Mouse (Mus musculus) gastrocnemius, postnatal 25 days (tissue): ENCODE results near the gene Scai. TPM values are rescaled to one million over a fixed set of nuclear protein-coding genes. Genes with fewer than 3 reads are reported as not detected.
"Not testable (repeated sequence)": the region's sequence is repeated elsewhere in the genome, so short reads cannot be mapped to it uniquely, and the experiment has no call there.

Experiments
- DNase-seq: peaks from one replicate; pipeline ENCODE4 v3.0.0; 2022
- total RNA-seq, 2 experiments: library from RNA; stranded (reverse); gene quantifications; 1 replicate in 1 of 2; 2 replicates in 1 of 2; pipeline ENCODE4 v1.2.3; 2021

Scai gene
- total RNA-seq, 2 experiments from 2014 or later = 1.8 to 2.9 TPM

- DNase-seq = no peak
Observed at GRCm38 (mm10) chr2:39129526-39130326, 60.8 kb downstream of the Scai start.

GRCm38 (mm10) chr2:39124167-39124566 is 66.4 kb downstream of the Scai start:
- DNase-seq = no peak

- no peak for DNase-seq
Observed at GRCm38 (mm10) chr2:39121137-39121536, 69.4 kb downstream of the Scai start.

- no peak for DNase-seq
Observed at GRCm38 (mm10) chr2:39116583-39116982, 74.0 kb downstream of the Scai start.

GRCm38 (mm10) chr2:39114093-39114492 is 76.4 kb downstream of the Scai start:
- no peak for DNase-seq

- DNase-seq = no peak
Observed at GRCm38 (mm10) chr2:39110514-39110913, 80.0 kb downstream of the Scai start.

- not testable (repeated sequence) for DNase-seq
Observed at GRCm38 (mm10) chr2:39109712-39110111, 80.8 kb downstream of the Scai start.

- not testable (repeated sequence) for DNase-seq
Observed at GRCm38 (mm10) chr2:39099951-39100350, 90.6 kb downstream of the Scai start.

GRCm38 (mm10) chr2:39097993-39098392 is 92.5 kb downstream of the Scai start:
- no peak for DNase-seq

- DNase-seq = no peak
Observed at GRCm38 (mm10) chr2:39091966-39092365, 98.6 kb downstream of the Scai start.

- DNase-seq = no peak
Observed at GRCm38 (mm10) chr2:39082706-39083105, 107.8 kb downstream of the Scai start.

- no peak for DNase-seq
Observed at GRCm38 (mm10) chr2:39070666-39071065, 119.9 kb downstream of the Scai start.

- no peak for DNase-seq
Observed at GRCm38 (mm10) chr2:39069096-39069495, 121.4 kb downstream of the Scai start.

- peak; percentile 91 for DNase-seq
Observed at GRCm38 (mm10) chr2:39065400-39065987, 125.0 kb downstream of the Scai start, which contains the start of gene Golga1. Gene Golga1 (minus strand): TSS chr2:39065541.

GRCm38 (mm10) chr2:39064687-39065399 is 125.7 kb downstream of the Scai start:
- DNase-seq = no peak

- no peak for DNase-seq
Observed at GRCm38 (mm10) chr2:39048515-39048914, 142.0 kb downstream of the Scai start.

- DNase-seq = no peak
Observed at GRCm38 (mm10) chr2:39040215-39040614, 150.3 kb downstream of the Scai start.

- no peak for DNase-seq
Observed at GRCm38 (mm10) chr2:39031611-39032010, 158.9 kb downstream of the Scai start.

GRCm38 (mm10) chr2:39020004-39020403 is 170.5 kb downstream of the Scai start:
- no peak for DNase-seq

- DNase-seq = no peak
Observed at GRCm38 (mm10) chr2:39016581-39016980, 174.0 kb downstream of the Scai start.
